Mouse (Mus musculus) brain, embryonic 14.5 days (tissue): ENCODE data around the gene D330020A13Rik.
A peak's percentile ranks its signal among the peaks of the same experiment; 100 is the strongest.
"Not testable (repeated sequence)": the region's sequence is repeated elsewhere in the genome, so short reads cannot be mapped to it uniquely, and the experiment has no call there.

Source experiments
- CTCF ChIP-seq: fragments of 200-500 bp; IDR thresholded peaks from 2 replicates; pipeline ENCODE4 v1.5.1; 2012; ENCODE audit warnings: inconsistent platforms, mild to moderate bottlenecking, moderate library complexity, borderline replicate concordance; ENCODE audit not compliant: insufficient read depth, insufficient read length; ENCODE audit errors: extremely low read depth
- POLR2A ChIP-seq: fragments of 200-500 bp; IDR thresholded peaks from 2 replicates; pipeline ENCODE4 v1.6.1; 2012; ENCODE audit warnings: mild to moderate bottlenecking, inconsistent platforms, borderline replicate concordance; ENCODE audit not compliant: poor library complexity, insufficient read depth, insufficient read length, severe bottlenecking; ENCODE audit errors: extremely low read depth

- TF ChIP-seq CTCF = peak; percentile 9; the same call in 1 of the 2 replicates
- not testable (repeated sequence) for TF ChIP-seq POLR2A
Observed at GRCm38 (mm10) chr6:120296589-120296988, 2.4 kb downstream of the D330020A13Rik start.
